Mouse (Mus musculus) activated CD4-positive, CD25-positive, alpha-beta regulatory T cell, adult 9 weeks (primary cell): ENCODE data around the gene Adh1. TPM values are rescaled to one million over a fixed set of nuclear protein-coding genes. Genes with fewer than 3 reads are reported as not detected.

Experiments used
- polyA plus RNA-seq: library from polyadenylated mRNA; unstranded; fragments of 100-300 nt; shearing (Covaris generic); gene quantifications from one replicate; pipeline ENCODE4 v1.2.1, GENCODE M21; 2017

Gene Adh1
- 2.4 TPM for polyA plus RNA-seq

DNA sequence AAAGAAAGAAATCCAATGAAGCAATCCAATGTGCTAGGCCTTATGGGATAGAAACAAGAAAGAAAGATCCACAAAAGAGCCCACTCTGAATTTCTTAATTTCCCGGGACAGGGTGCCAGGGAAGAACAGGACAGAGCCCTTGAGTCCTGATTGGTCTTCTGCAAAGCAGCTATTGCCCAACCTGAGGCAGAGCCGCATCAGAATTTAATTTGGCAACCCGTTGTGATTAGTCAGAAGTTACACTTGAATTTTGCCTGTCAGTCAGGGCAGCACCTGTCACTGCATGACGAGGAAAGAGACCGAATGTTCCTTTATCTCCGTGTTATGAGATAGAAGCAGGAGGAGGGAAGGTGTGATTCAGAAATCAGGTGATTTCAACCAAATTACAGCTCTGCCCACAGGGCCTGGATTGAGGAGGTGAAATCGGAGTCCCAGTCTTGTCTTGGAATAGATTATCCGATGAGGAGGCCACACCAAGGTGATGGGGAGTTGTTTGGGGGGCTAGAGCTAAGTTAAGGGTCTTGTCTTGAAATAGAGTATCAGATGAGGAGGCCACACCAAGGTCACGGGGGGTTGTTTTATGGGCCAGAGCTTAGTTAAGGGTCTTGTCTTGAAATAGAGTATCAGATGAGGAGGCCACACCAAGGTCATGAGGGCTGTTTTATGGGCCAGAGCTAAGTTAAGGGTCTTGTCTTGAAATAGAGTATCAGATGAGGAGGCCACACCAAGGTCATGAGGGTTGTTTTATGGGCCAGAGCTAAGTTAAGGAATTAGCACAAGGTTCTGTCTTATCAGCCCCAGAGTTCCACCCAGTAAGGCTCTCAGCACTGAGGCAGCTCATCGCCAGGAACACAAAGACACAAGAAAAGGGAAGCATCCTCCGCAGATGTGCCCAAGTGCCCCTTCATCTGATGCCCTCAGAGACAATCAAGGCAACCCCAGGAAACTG is at the start of gene Adh1:
Gene Adh1 (plus strand): TSS at position 271 of the 949 bp plus-strand sequence.

DNA sequence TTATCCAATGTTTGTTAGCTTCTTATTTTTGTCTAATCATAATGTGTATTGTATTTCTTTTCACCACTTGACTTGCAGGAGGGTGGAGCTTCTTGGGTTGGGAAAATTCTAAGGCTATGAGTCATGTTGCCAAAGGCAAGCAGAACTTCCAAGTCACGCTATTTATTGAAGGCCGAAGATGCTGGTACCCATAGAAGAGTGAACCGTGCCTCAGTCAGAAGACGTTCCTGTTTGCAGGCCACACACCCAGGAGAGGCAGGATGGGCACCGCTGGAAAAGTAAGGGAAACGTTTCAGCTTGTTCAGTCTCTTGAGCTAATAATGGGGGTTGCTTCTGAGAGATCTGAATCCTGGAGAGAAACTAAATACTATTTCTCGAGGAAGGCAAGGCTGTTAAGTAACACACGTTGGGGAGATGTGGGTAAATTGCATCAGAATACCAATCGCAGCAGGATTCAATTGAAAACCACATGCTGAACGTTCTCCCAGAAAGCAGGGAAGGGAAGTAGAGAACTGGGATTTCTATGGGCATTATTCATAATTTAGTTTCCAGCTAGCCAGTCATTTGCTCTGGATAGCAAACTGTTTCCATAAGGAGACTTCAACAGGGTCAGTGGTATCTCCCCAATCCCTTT is 43.0 kb upstream of the Adh1 start, which contains the start of gene Adh7:
Gene Adh7 (plus strand): TSS at position 130 of the 634 bp plus-strand sequence.

DNA sequence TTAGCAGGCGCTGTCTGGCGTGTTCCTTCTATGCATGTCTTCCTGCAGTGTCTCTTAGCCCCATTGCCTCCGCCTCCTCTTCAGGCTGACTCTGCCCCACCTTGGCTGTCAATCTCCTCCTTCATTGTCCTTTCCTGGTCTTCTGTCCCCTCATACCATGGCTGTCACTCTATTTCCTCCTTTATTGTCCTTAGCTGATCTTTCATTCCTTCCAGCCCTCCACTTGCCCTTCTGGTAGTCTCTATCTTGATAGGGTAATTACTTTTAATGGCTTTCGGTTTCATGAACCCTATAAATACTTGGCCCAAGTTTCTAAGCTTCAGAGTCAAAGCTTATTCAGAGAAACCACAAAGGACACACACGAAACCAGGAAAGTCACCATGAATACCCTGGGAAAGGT is 52.2 kb downstream of the Adh1 start, which contains the start of gene Adh6a:
Gene Adh6a (plus strand): TSS at position 322 of the 400 bp plus-strand sequence.

Other genes with a start within 250 kb of the Adh1 start
- not detected for gene 1110002E22Rik, start 195.9 kb upstream of the Adh1 start, polyA plus RNA-seq
- not detected for gene Gm5105, start 193.6 kb upstream of the Adh1 start, polyA plus RNA-seq
- 7.8 TPM for gene Trmt10a, start 117.5 kb upstream of the Adh1 start, polyA plus RNA-seq
- gene Mttp, start 116.0 kb upstream of the Adh1 start, polyA plus RNA-seq, result 4.8 TPM
- not detected for gene 4930579F01Rik, start 67.2 kb upstream of the Adh1 start, polyA plus RNA-seq
- 0.31 TPM for gene Adh7, start 43.2 kb upstream of the Adh1 start, polyA plus RNA-seq
- not detected for gene Adh6a, start 52.3 kb downstream of the Adh1 start, polyA plus RNA-seq
- gene Adh6b, start 80.8 kb downstream of the Adh1 start, polyA plus RNA-seq, result not detected
- gene Adh4, start 154.5 kb downstream of the Adh1 start, polyA plus RNA-seq, result not detected
- 158 TPM for gene Adh5, start 182.1 kb downstream of the Adh1 start, polyA plus RNA-seq
- gene Metap1, start 228.5 kb downstream of the Adh1 start, polyA plus RNA-seq, result 60.7 TPM